Mouse (Mus musculus) left cerebral cortex, postnatal 36 days (tissue): Measurements from ENCODE around the gene M6pr. TPM values are rescaled to one million over a fixed set of nuclear protein-coding genes. Genes with fewer than 3 reads are reported as not detected.

Experiments
- DNase-seq, 2 experiments: peaks; one replicate each; pipeline ENCODE4 v3.0.0; 2021 to 2022; ENCODE audit warnings: low spot score in 2 of 2, mixed read lengths in 1 of 2
- intact Hi-C: fragments of 180-260 bp; cut with DNase I; formaldehyde crosslinking; loops from one replicate; pipeline ENCODE4 v1.15.1; 2025
- total RNA-seq, 2 experiments: library from RNA; stranded (reverse); gene quantifications; 2 replicates each; pipeline ENCODE4 v1.2.3; 2021

Gene M6pr
- total RNA-seq, 2 experiments from 2014 or later = 67.7 to 69.8 TPM

- intact Hi-C loops = no loop called here
These were observed 11.0 kb upstream of the M6pr start for GRCm38 (mm10) chr6:122297279-122298222.

GRCm38 (mm10) chr6:122298223-122298609 lies 10.3 kb upstream of the M6pr start:
- DNase-seq = no peak
- intact Hi-C loops = no loop called here

More at GRCm38 (mm10) chr6:122297279-122298222, 11.0 kb upstream of the M6pr start:
- DNase-seq = peak; percentile 11 to 16

GRCm38 (mm10) chr6:122299621-122300133 lies 8.8 kb upstream of the M6pr start:
- intact Hi-C loops = loop anchor here (5.0 kb wide), 1 partner anchor 737 kb away; no protein-coding TSS in a partner anchor
- no peak for DNase-seq

DNA sequence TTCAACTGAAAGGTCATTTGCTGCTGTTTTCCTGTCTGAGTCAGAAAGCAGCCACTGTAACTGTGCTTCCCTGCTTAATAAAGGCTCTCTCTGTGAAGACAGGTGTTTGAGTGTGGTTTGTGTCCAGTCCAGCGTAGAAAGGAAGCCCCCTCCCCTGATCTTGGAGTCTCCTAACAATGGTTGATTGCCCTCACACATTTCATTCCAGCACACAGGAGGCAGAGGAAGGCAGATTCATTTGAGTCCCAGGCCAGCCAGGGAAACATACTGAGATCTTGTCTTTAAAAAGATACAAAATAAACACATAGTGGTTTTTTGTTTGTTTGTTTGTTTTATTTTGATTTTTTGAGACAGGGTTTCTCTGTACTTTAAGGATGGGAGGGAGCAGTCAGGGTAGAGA lies 6.4 kb upstream of the M6pr start:
- no peak for DNase-seq
- intact Hi-C loops = loop anchor here (5.0 kb wide), 1 partner anchor 740 kb away; no protein-coding TSS in a partner anchor

DNA sequence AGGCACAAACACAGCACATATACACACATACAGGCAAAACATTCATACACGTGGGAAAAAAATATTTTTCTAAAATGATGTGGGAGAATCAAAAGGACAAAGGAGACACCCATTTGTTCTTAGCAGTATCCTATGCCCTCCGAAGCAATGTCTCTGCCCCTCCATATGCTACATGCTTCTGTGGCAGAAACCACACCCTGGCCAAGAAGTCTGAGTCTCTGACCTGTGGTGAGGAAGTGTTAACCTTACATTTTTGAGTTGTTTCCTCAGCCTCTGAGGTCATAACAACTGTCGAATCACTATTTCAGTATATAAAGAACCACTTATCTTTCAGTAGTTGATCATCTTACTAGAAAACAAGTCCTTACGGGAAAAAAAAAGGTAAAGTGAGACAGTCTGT lies 5.9 kb upstream of the M6pr start:
- DNase-seq = no peak
- intact Hi-C loops = loop anchor here (5.0 kb wide), 1 partner anchor 740 kb away; no protein-coding TSS in a partner anchor

DNA sequence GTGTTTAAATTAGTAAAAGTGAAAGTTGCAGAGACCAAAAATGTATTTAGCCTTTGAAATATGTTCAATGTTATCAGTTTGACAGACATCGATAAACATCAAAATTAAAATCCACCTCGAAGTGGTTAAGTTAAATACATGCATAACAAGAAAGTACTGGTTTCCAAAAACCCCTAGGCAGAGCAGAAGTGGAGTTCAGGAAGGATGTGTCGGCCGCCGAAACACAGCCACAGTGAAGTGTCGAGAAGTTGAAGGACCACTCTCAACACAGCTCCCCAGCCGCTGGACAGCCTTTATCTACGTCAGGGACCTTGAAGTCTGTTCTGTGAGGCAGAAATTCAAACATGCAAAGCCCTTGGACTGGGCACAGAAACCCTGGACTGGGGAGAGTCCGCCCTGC lies 5.0 kb upstream of the M6pr start:
- DNase-seq = no peak
- intact Hi-C loops = loop anchor here (5.0 kb wide), 1 partner anchor 741 kb away; no protein-coding TSS in a partner anchor

DNA sequence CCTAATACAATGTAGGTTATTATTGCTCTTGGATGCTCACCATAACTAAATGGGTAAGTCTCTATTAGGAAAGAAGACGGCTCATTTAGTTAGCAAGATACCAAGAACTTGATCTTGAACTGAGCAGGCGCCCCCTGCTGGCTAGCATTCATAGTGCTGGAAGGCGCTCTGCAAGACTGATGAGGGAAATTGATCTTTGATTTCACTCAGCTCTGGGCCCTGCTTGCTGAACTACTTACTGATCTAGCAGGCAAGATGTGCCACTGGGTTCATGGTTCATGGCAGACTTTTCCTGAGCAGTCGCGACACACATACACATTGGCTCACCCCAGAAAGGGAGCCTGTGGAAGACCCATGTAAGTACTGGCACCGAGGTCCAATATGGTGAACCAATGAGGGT lies 4.2 kb upstream of the M6pr start:
- intact Hi-C loops = loop anchor here (5.0 kb wide), 1 partner anchor 742 kb away; no protein-coding TSS in a partner anchor
- DNase-seq = peak; percentile 61 to 68

DNA sequence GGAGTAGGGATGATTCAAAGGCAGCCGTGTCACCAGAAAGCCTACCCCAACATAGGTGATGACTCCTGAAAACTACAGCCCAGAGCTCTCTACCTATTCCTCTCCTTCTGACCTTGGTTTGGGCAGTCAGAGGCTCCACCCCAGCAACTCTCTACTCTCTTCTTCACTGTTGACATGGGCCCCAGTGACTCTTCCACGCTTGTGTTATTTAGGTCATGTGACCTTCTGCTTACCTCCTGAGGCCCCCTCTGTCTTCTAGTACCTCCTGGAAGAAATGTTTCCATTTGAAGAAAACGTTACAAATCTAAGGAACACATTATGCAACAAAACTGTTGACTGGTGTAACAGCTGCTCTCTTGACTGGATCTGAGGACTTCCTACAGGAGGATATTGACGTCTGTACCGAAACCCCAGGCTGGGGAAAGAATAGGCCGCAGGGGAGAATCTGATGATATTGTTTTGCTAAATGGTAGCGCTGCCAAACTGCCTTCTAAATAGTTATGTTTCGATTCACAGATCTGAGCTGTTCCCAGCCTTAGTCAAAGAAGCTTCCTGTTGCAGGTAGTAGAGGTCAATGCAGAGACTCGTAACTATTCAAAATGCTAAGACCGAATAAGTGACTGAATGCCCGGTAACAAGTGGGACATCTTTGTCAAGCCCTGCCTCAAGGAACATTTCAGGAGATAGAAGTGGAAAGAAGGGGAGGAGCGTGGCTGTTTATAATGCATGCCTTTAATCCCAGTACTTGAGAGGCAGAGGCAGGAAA lies 3.5 kb upstream of the M6pr start:
- intact Hi-C loops = loop anchor here (5.0 kb wide), 1 partner anchor 743 kb away; no protein-coding TSS in a partner anchor
- no peak for DNase-seq

DNA sequence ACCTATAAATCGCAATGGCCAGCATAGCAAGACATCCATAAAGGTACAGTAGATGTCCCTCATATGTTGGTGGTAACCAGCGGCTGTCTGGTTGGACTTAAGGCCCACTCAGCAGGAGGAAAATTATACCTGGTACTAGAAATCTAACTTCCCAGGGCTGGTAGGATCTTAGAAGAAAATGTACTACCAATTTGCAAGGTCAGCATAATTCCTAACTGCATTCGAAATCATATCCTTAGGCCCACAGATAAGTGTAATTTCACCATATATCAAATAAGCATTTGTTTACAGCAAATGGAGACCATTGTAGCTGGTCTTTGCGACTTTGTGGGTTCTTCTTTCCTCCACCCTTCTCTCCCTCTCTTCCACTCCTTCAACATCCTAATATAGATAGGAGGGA lies 1.8 kb upstream of the M6pr start:
- intact Hi-C loops = no loop called here
- no peak for DNase-seq

DNA sequence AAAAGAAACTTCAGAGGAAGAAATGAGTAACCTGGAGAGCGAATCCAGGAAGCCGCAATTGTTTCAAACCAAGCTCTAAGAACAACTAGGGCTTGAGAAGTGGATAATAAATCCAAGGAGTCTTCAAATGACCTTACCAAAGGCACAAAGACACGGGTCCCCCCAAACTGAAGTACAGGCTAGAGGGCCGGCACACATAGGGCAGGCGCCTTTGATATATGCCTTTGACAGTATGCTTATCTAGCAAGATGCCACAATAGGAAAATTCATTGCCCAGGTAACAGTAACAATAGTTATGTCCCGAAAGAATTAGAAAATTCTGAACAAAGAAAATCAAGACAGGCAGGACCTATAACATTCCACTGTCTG lies 400 bp upstream of the M6pr start:
- intact Hi-C loops = loop anchor here (2.0 kb wide), 2 partner anchors 31 to 49 kb away; no protein-coding TSS in a partner anchor
- no peak for DNase-seq

DNA sequence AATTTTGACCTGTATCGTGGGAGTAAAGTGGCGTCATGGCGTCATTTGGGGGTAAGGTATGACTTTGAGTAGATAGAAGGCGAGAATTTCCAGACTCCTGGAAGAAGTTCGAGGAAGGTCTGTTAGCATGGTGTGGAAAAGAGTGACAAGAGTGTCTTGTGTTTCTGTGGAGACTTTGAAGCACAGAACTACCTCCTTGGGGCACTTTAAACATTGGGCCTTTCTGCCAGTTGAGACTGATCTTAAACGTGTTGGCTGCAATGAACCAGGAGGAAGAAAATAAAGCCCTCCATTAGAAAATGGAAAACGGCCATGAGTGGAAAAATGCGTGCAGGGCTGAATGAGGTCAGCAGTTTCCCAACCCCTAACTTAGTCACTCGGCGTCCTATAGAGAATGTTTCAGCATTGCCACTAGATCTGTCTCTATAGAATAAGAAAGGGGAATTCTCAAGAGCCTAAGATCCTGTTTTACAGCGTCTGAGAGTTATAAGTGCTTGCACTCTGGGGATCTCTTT lies 983 bp downstream of the M6pr start:
- DNase-seq = no peak
- intact Hi-C loops = loop anchor here (2.0 kb wide), 2 partner anchors 29 to 51 kb away; no protein-coding TSS in a partner anchor

GRCm38 (mm10) chr6:122310187-122310820 lies 1.8 kb downstream of the M6pr start:
- intact Hi-C loops = no loop called here

GRCm38 (mm10) chr6:122318726-122319125 lies 10.2 kb downstream of the M6pr start:
- DNase-seq = no peak
- intact Hi-C loops = no loop called here

More at GRCm38 (mm10) chr6:122310187-122310820, 1.8 kb downstream of the M6pr start:
- DNase-seq = no peak

GRCm38 (mm10) chr6:122325361-122325975 lies 16.9 kb downstream of the M6pr start:
- intact Hi-C loops = no loop called here
- DNase-seq = no peak

DNA sequence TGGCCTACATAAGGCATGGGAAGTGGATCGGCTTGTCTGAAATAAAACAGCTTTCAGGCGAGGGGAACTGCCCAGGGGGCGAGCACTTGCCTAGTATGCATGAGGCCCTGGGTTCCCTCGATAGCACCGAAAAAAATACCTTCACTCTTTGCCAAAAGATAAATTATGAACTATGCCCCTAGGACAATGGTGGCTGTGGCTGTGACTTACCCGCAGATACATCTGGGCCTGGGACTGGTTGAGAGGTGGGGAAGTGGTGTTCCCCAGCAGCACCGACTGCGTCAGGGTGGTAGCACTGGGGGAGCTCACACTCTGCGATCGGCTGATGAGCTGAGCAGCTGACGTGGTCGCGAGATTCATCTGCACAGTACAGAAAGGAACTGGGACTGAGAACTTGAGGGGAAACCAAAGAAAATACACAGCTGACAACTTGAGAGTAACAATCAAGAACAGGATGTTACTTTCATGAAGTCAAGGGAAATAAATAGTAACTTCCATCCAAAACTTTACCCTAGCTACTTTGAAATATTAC lies 24.6 kb downstream of the M6pr start:
- intact Hi-C loops = no loop called here
- DNase-seq = no peak

GRCm38 (mm10) chr6:122334786-122335340 lies 26.3 kb downstream of the M6pr start:
- intact Hi-C loops = no loop called here

GRCm38 (mm10) chr6:122337546-122337945 lies 29.0 kb downstream of the M6pr start:
- intact Hi-C loops = no loop called here
- no peak for DNase-seq

More at GRCm38 (mm10) chr6:122334786-122335340, 26.3 kb downstream of the M6pr start:
- DNase-seq = no peak

- intact Hi-C loops = loop anchor here (2.0 kb wide), 2 partner anchors 30 to 54 kb away; partner anchors contain the start of gene M6pr
These were observed 30.6 kb downstream of the M6pr start for GRCm38 (mm10) chr6:122339047-122339647.

More at GRCm38 (mm10) chr6:122339047-122339647, 30.6 kb downstream of the M6pr start:
- DNase-seq = peak; percentile 77 to 80
